Mouse (Mus musculus) kidney, embryonic 15.5 days (tissue): ENCODE measurements around the gene Prkcsh. TPM values are rescaled to one million over a fixed set of nuclear protein-coding genes. Genes with fewer than 3 reads are reported as not detected.
A peak's percentile ranks its signal among the peaks of the same experiment; 100 is the strongest.

ENCODE experiments used
- ATAC-seq: fragments of 200-750 bp; cut with Nextera tagmentation; replicated peaks from 2 replicates; pipeline ENCODE4 v1.8.0; 2017; ENCODE audit warnings: moderate TSS enrichment; ENCODE audit not compliant: low FRiP score
- H3K27ac ChIP-seq: fragments of 300-500 bp; sonication (generic); 2 replicates; pipeline ENCODE4 v1.5.1; 2015; ENCODE audit warnings: mild to moderate bottlenecking, inconsistent platforms
- H3K27me3 ChIP-seq: fragments of 300-500 bp; sonication (generic); 2 replicates; pipeline ENCODE4 v1.6.1; 2015; ENCODE audit warnings: inconsistent platforms
- H3K36me3 ChIP-seq: fragments of 300-500 bp; sonication (generic); 2 replicates; pipeline ENCODE4 v1.6.1; 2015; ENCODE audit warnings: inconsistent platforms
- H3K4me1 ChIP-seq: fragments of 300-500 bp; sonication (generic); 2 replicates; pipeline ENCODE4 v1.6.1; 2015; ENCODE audit warnings: inconsistent platforms
- H3K4me2 ChIP-seq: fragments of 300-500 bp; sonication (generic); 2 replicates; pipeline ENCODE4 v1.6.1; 2015; ENCODE audit warnings: moderate library complexity, mild to moderate bottlenecking, inconsistent platforms
- H3K4me3 ChIP-seq: fragments of 300-500 bp; sonication (generic); replicated peaks from 2 replicates; pipeline ENCODE4 v1.5.1; 2015; ENCODE audit warnings: mild to moderate bottlenecking, inconsistent platforms
- H3K9ac ChIP-seq: fragments of 300-500 bp; sonication (generic); 2 replicates; pipeline ENCODE4 v1.6.1; 2015; ENCODE audit warnings: mild to moderate bottlenecking, inconsistent platforms
- H3K9me3 ChIP-seq: fragments of 300-500 bp; sonication (generic); replicated peaks from 2 replicates; pipeline ENCODE4 v1.6.1; 2016; ENCODE audit warnings: inconsistent platforms
- WGBS: fragments of 180-500 bp; shearing (Covaris S2); methylation state at CpG from one replicate; pipeline ENCODE4 v1.1.7; 2015; ENCODE audit warnings: mixed read lengths; 5-methylcytosine and 5-hydroxymethylcytosine counted together
- polyA plus RNA-seq: library from polyadenylated mRNA; unstranded; fragments of >200 nt; fragmentation: Nextera tagmentation; extraction: Ambion mirVana; gene quantifications from 2 replicates; pipeline ENCODE4 v1.2.1, GENCODE M21; 2015

Prkcsh gene
- polyA plus RNA-seq, 1 experiment from 2014 or later = 140 TPM

- Histone ChIP-seq H3K27me3 (peaks cover 63% of the 10 kb centered on the region), H3K4me2 (peak overlapping the region; percentile 48), H3K4me1 (peaks cover 32% of the 10 kb centered on the region), H3K4me3 (peak overlapping the region; percentile 20), H3K36me3 (peaks cover 27% of the 10 kb centered on the region), H3K9me3 (no peaks in the 10 kb centered on the region), H3K27ac (no peak overlapping the region), H3K9ac (no peak overlapping the region)
- 1% methylated on average over 32 of the region's 32 CpGs for WGBS
- ATAC-seq = peak; percentile 44
Measured at GRCm38 (mm10) chr9:22054411-22055076, 51.9 kb downstream of the Prkcsh start.

- H3K4me2 ChIP-seq = no peak overlapping the region
- no peak for ATAC-seq
- H3K4me3 ChIP-seq = no peak overlapping the region
- H3K9me3 ChIP-seq = no peaks in the 10 kb centered on the region
- peaks cover 34% of the 10 kb centered on the region for H3K36me3 ChIP-seq
- WGBS = 32% methylated on average over 29 of the region's 29 CpGs
- H3K27ac ChIP-seq = no peak overlapping the region
- H3K4me1 ChIP-seq = peaks cover 27% of the 10 kb centered on the region
- peaks cover 51% of the 10 kb centered on the region for H3K27me3 ChIP-seq
- H3K9ac ChIP-seq = no peak overlapping the region
Measured at GRCm38 (mm10) chr9:22055713-22056112, 53.1 kb downstream of the Prkcsh start.

DNA sequence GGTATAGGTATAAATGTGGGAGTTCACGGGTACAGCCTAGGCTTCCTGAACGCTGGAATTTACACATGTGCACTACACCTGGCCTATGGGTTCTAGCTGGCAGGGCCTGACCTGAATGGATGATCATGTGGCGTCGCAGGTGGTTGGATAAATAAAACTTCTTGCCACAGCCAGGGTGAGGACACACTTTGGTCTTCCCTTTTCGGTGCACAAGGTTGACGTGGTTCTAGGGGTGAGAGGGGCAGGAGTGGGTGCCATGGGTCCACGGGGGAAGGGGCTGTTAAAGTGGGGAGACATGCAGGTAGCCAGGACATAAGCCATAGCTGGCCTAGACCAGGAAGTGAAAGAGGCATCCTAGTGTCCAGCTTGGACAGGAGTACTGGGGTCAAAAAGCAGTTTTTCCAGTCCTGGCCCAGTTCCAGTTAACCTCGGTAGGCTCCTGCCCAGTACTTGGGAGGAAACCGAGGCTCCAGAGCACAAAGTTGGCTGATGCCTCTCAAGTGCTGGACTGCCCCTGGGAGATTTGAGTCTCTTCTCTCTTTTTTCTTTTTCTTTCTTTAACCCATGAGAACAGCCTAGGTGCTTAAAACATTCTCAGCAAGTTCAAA, 53.8 kb downstream of the Prkcsh start:
- peaks cover 44% of the 10 kb centered on the region for H3K27me3 ChIP-seq

GRCm38 (mm10) chr9:22057031-22057517, 54.5 kb downstream of the Prkcsh start:
- no peak overlapping the region for H3K4me3 ChIP-seq
- peaks cover 37% of the 10 kb centered on the region for H3K27me3 ChIP-seq
- no peak overlapping the region for H3K9ac ChIP-seq
- ATAC-seq = no peak
- peaks cover 47% of the 10 kb centered on the region for H3K36me3 ChIP-seq
- peaks cover 13% of the 10 kb centered on the region for H3K4me1 ChIP-seq
- no peak overlapping the region for H3K4me2 ChIP-seq
- 90% methylated on average over 9 of the region's 9 CpGs for WGBS
- no peaks in the 10 kb centered on the region for H3K9me3 ChIP-seq
- no peak overlapping the region for H3K27ac ChIP-seq

More for the DNA sequence above, 53.8 kb downstream of the Prkcsh start:
- no peak for ATAC-seq
- Histone ChIP-seq H3K4me3 (no peak overlapping the region), H3K4me2 (no peak overlapping the region), H3K9ac (no peak overlapping the region), H3K36me3 (peaks cover 41% of the 10 kb centered on the region), H3K4me1 (peaks cover 20% of the 10 kb centered on the region), H3K27ac (no peak overlapping the region), H3K9me3 (no peaks in the 10 kb centered on the region)
- 77% methylated on average over 9 of the region's 9 CpGs for WGBS

GRCm38 (mm10) chr9:22058011-22058424, 55.4 kb downstream of the Prkcsh start:
- Histone ChIP-seq H3K27me3 (peaks cover 28% of the 10 kb centered on the region), H3K9ac (no peak overlapping the region), H3K4me2 (no peak overlapping the region), H3K4me3 (no peak overlapping the region), H3K9me3 (no peaks in the 10 kb centered on the region), H3K27ac (no peak overlapping the region), H3K4me1 (peaks cover 12% of the 10 kb centered on the region), H3K36me3 (peaks cover 56% of the 10 kb centered on the region)
- 89% methylated on average over 9 of the region's 9 CpGs for WGBS
- ATAC-seq = no peak

GRCm38 (mm10) chr9:22061339-22061738, 58.7 kb downstream of the Prkcsh start:
- H3K27me3 ChIP-seq = no peaks in the 10 kb centered on the region
- 84% methylated on average over 2 of the region's 2 CpGs for WGBS
- ATAC-seq = no peak

More at GRCm38 (mm10) chr9:22061339-22061738, 58.7 kb downstream of the Prkcsh start:
- H3K36me3 ChIP-seq = peaks cover 87% of the 10 kb centered on the region
- no peak overlapping the region for H3K4me2 ChIP-seq
- H3K9me3 ChIP-seq = no peaks in the 10 kb centered on the region
- no peak overlapping the region for H3K9ac ChIP-seq
- no peak overlapping the region for H3K4me3 ChIP-seq
- no peaks in the 10 kb centered on the region for H3K4me1 ChIP-seq
- no peak overlapping the region for H3K27ac ChIP-seq

Other genes starting within 250 kb of the Prkcsh start
- 126 and 135 TPM in 2 replicates for gene Spc24, start 242.5 kb upstream of the Prkcsh start, polyA plus RNA-seq
- gene Kank2, start 204.1 kb upstream of the Prkcsh start, polyA plus RNA-seq = 18.7 and 23.2 TPM in 2 replicates
- 4.3 and 4.9 TPM in 2 replicates for gene Angptl8, start 167.3 kb upstream of the Prkcsh start, polyA plus RNA-seq
- gene Dock6, start 150.2 kb upstream of the Prkcsh start, polyA plus RNA-seq = 36.8 and 46.3 TPM in 2 replicates
- gene Rab3d, start 84.6 kb upstream of the Prkcsh start, polyA plus RNA-seq = 11.0 and 11.3 TPM in 2 replicates
- 5.5 and 5.9 TPM in 2 replicates for gene Ccdc159, start 75.3 kb upstream of the Prkcsh start, polyA plus RNA-seq
- gene Tmem205, start 75.2 kb upstream of the Prkcsh start, polyA plus RNA-seq = 59.2 and 61.0 TPM in 2 replicates
- gene Plppr2, start 65.8 kb upstream of the Prkcsh start, polyA plus RNA-seq = 7.9 and 11.3 TPM in 2 replicates
- 7.9 and 12.6 TPM in 2 replicates for gene Swsap1, start 47.1 kb upstream of the Prkcsh start, polyA plus RNA-seq
- 12.1 and 15.2 TPM in 2 replicates for gene Epor, start 39.3 kb upstream of the Prkcsh start, polyA plus RNA-seq
- 23.7 and 24.5 TPM in 2 replicates for gene Rgl3, start 13.4 kb upstream of the Prkcsh start, polyA plus RNA-seq
- 1.6 TPM in 2 replicates for gene Ccdc151, start 172 bp upstream of the Prkcsh start, polyA plus RNA-seq
- gene Elavl3, start 49.2 kb downstream of the Prkcsh start, polyA plus RNA-seq = 0.53 and 1.1 TPM in 2 replicates
- gene Gm49318, start 68.5 kb downstream of the Prkcsh start, polyA plus RNA-seq = not detected in 2 replicates
- 11.7 and 14.0 TPM in 2 replicates for gene Zfp653, start 68.6 kb downstream of the Prkcsh start, polyA plus RNA-seq
- 43.1 and 49.4 TPM in 2 replicates for gene Ecsit, start 82.6 kb downstream of the Prkcsh start, polyA plus RNA-seq
- gene Cnn1, start 96.4 kb downstream of the Prkcsh start, polyA plus RNA-seq = 11.1 and 40.8 TPM in 2 replicates
- 193 and 194 TPM in 2 replicates for gene Elof1, start 114.4 kb downstream of the Prkcsh start, polyA plus RNA-seq
- 7.3 and 23.2 TPM in 2 replicates for gene Acp5, start 132.9 kb downstream of the Prkcsh start, polyA plus RNA-seq
- 70.0 and 73.1 TPM in 2 replicates for gene Pigyl, start 154.0 kb downstream of the Prkcsh start, polyA plus RNA-seq
- gene Zfp872, start 185.3 kb downstream of the Prkcsh start, polyA plus RNA-seq = 0.31 and 0.55 TPM in 2 replicates
- 20.7 and 20.9 TPM in 2 replicates for gene Zfp809, start 222.9 kb downstream of the Prkcsh start, polyA plus RNA-seq